ENCODE assay signal across 4 mouse cellular contexts in genomic region chr5:137850313-137850712, GRCm38 (mm10). TPM values are rescaled to one million over a fixed set of nuclear protein-coding genes. Genes with fewer than 3 reads are reported as not detected.
"Had no signal": no experiment of that assay in that cellular context is flagged by ENCODE, and none has a peak within 500 bp of the region (broad histone marks: within the 10 kb centered on the region; RNA-seq: fewer than 3 reads in every experiment).

No protein-coding gene starts in this region.

RNA-seq across cellular contexts. Expression of gene Pilrb1, which starts 7.6 kb away (rescaled TPM):
- polyA plus RNA-seq: neural tube, embryonic 13.5 days; neural tube, embryonic 14.5 days; neural tube, embryonic 15.5 days; testis, adult 2 months had no signal

RNA-seq across cellular contexts. Expression of gene Pilra, which starts 14.2 kb away (rescaled TPM):
- polyA plus RNA-seq: neural tube, embryonic 14.5 days had no signal

RNA-seq across cellular contexts. Expression of gene Pilrb2, which starts 21.3 kb away (rescaled TPM):
- polyA plus RNA-seq: neural tube, embryonic 14.5 days; neural tube, embryonic 15.5 days; testis, adult 2 months had no signal
